Mouse (Mus musculus): ENCODE results near the gene Micall2.

- no peak for TF ChIP-seq CTCF (IDR thresholded peaks at IDR 0.05; ENCODE audit: extremely low read depth, insufficient read length, insufficient replicate concordance, low read depth, low read length)
- no peak for TF ChIP-seq POLR2A (IDR thresholded peaks at IDR 0.05; ENCODE audit: low read depth, low read length)
Measured at GRCm38 (mm10) chr5:139675707-139675967, 60.5 kb downstream of the Micall2 start.
